Mouse (Mus musculus): ENCODE data around the gene Mllt3. TPM values are rescaled to one million over a fixed set of nuclear protein-coding genes. Genes with fewer than 3 reads are reported as not detected.

The Mllt3 gene
- total and polyA plus RNA-seq, 2 experiments from 2014 or later: 5.1 to 13.5 TPM

DNA sequence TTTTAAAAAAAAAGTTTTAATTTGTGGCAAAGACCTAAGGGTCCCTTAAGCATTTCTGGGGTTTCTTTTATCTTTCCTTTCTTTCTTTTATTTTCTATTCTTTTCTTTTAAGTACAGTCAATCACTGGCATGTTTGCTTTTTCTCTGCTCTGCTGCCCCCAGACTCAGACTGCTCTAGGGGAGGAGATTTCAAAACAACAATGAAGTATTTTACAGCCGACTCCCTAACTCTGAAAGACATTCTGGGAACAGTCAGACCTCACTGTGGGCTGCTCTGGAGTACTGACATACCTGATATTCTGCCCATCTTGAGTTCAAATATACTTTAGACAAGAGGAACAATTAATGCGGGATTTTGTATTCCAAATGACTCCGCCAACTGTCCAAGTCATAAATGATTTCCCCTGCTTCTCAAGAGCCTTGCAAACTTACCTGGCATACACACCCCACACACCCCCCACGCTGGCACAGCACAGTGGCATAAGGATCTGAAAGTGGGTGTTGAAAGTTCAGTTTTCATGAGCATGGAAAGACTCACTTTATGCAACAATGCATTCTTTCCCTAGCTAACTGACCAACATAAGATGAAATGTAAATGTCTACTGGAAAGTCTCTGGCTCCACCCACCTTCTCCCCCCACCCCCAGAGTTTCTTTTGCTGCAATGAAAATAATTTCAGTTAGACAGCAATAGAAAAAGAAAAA, 21.1 kb downstream of the Mllt3 start:
- Histone ChIP-seq H3K27ac (ENCODE audit: low read depth) (no peak overlapping the region), H3K4me1 (ENCODE audit: control insufficient read depth, insufficient read depth) (peaks cover 36% of the 10 kb centered on the region), H3K27me3 (ENCODE audit: control insufficient read depth, insufficient read depth, low read length) (no peaks in the 10 kb centered on the region), H3K4me2 (ENCODE audit: low read depth, low read length) (peak overlapping the region; percentile 32; the same call in 1 of the 2 replicates), H3K36me3 (replicated peaks; ENCODE audit: control insufficient read depth, insufficient read depth, low read length) (no peaks in the 10 kb centered on the region), H3K4me3 (ENCODE audit: low read depth, low read length) (no peak overlapping the region), H3K9me3 (replicated peaks; ENCODE audit: control insufficient read depth, low read length) (no peaks in the 10 kb centered on the region), H3K9ac (replicated peaks; ENCODE audit: low read depth, low read length) (no peak overlapping the region)
- TF ChIP-seq EP300 (IDR thresholded peaks at IDR 0.05; ENCODE audit: low read depth): no peak
- no peak for TF ChIP-seq CTCF (IDR thresholded peaks at IDR 0.05; ENCODE audit: low read depth)
- DNase-seq (ENCODE audit: low spot score) (no peak), ATAC-seq (ENCODE audit: insufficient read depth, low read depth) (no peak)
- WGBS: 58% methylated on average over 4 of the region's 4 CpGs

DNA sequence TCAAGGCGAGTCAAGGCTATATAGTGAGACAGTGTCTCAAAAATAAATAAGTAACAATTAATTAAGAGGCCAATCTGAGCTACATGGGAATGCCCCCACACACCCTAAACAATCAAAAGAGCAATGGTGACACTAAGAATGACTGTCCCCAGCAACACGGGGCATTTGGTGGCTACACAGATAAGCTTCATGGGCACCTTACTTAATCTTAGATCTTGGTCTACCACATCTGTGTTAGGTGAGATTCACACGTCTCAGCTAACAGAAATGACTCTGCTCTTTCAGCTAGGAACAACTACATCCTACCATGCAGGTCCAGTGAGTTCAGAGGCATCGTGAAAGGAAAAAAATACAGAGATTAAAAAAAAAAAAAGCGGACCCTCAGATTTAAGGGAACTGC, 22.7 kb downstream of the Mllt3 start:
- H3K9ac ChIP-seq (replicated peaks; ENCODE audit: low read depth, low read length): no peak overlapping the region
- DNase-seq (ENCODE audit: low spot score) (no peak), ATAC-seq (ENCODE audit: insufficient read depth, low read depth) (no peak)
- H3K27me3 ChIP-seq (ENCODE audit: control insufficient read depth, insufficient read depth, low read length): no peaks in the 10 kb centered on the region
- no peak overlapping the region for H3K4me3 ChIP-seq (ENCODE audit: low read depth, low read length)
- H3K36me3 ChIP-seq (replicated peaks; ENCODE audit: control insufficient read depth, insufficient read depth, low read length): no peaks in the 10 kb centered on the region
- no peak overlapping the region for H3K27ac ChIP-seq (ENCODE audit: low read depth)
- 80% methylated on average over 5 of the region's 5 CpGs for WGBS
- H3K4me2 ChIP-seq (ENCODE audit: low read depth, low read length): no peak overlapping the region
- TF ChIP-seq CTCF (IDR thresholded peaks at IDR 0.05; ENCODE audit: low read depth) (no peak), EP300 (IDR thresholded peaks at IDR 0.05; ENCODE audit: low read depth) (no peak)
- no peaks in the 10 kb centered on the region for H3K9me3 ChIP-seq (replicated peaks; ENCODE audit: control insufficient read depth, low read length)
- peaks cover 30% of the 10 kb centered on the region for H3K4me1 ChIP-seq (ENCODE audit: control insufficient read depth, insufficient read depth)

DNA sequence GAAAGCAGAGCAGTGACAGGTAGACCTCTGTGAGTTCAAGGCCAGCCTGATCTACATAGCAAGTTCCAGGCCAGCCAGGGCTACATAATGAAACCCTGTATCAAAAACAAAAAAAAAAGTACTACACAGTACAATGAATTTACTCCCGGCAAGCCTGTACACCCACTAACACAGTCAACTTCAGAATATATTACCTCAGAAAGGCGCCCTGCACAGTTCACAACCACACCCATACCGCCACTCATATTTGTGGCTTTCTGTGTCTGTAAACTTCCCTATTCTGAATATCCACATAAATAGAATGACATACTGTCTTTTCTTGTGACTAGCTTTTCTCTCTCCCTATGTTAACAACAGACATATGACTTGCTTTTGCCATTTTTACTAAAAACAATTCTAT, 27.4 kb downstream of the Mllt3 start:
- no peaks in the 10 kb centered on the region for H3K27me3 ChIP-seq (ENCODE audit: control insufficient read depth, insufficient read depth, low read length)
- WGBS: 89% methylated on average over 3 of the region's 3 CpGs

DNA sequence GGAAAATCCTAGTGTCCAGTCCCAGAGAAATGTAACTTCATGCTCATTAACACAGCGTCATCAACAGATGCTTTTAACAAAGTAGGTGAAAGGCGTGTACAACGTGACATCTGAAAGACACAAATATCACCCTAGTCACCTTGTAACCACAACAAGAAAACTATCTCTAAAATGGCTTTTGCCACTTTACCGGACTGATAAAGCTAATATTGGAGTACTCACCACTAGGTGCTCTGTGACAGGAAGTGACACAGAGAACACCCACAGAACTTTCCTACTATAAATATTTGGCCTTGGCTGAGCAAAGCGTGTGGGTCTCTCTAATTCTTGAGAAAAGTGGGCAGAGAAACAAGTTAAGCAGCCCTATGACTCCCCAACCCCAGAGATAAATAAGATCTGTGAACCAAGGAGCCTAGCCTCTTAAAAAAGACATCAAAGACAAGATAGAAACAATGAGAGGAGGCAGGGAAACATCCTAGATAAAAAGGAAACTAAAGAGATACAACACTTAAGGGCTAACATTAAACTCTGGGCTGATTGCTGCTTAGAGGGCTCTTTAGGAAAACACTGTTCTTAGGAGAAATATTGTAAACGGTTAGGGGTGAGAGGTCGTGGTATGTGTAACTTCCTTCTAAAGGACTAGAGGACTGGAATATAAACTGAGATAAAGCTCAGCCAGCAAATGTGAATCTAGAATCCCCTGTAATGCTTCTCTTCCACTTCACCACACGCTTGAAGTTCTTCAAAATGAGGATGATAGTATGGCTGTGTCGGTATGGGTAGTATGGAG, 29.8 kb downstream of the Mllt3 start:
- no peaks in the 10 kb centered on the region for H3K27me3 ChIP-seq (ENCODE audit: control insufficient read depth, insufficient read depth, low read length)
- peaks cover 12% of the 10 kb centered on the region; the same call in 1 of the 2 replicates for H3K4me1 ChIP-seq (ENCODE audit: control insufficient read depth, insufficient read depth)
- no peaks in the 10 kb centered on the region for H3K9me3 ChIP-seq (replicated peaks; ENCODE audit: control insufficient read depth, low read length)
- DNase-seq (ENCODE audit: low spot score) (no peak), ATAC-seq (ENCODE audit: insufficient read depth, low read depth) (peak; percentile 57; the same call in 1 of the 2 replicates)
- H3K9ac ChIP-seq (replicated peaks; ENCODE audit: low read depth, low read length): no peak overlapping the region
- TF ChIP-seq EP300 (IDR thresholded peaks at IDR 0.05; ENCODE audit: low read depth) (no peak), CTCF (IDR thresholded peaks at IDR 0.05; ENCODE audit: low read depth) (no peak)
- no peak overlapping the region for H3K4me3 ChIP-seq (ENCODE audit: low read depth, low read length)
- H3K36me3 ChIP-seq (replicated peaks; ENCODE audit: control insufficient read depth, insufficient read depth, low read length): no peaks in the 10 kb centered on the region
- peak overlapping the region; percentile 44 for H3K27ac ChIP-seq (ENCODE audit: low read depth)
- WGBS: 36% methylated on average over 9 of the region's 9 CpGs
- peak overlapping the region; percentile 35; the same call in 1 of the 2 replicates for H3K4me2 ChIP-seq (ENCODE audit: low read depth, low read length)

More for the DNA sequence above, 27.4 kb downstream of the Mllt3 start:
- Histone ChIP-seq H3K4me1 (ENCODE audit: control insufficient read depth, insufficient read depth) (peaks cover 14% of the 10 kb centered on the region; the same call in 1 of the 2 replicates), H3K4me3 (ENCODE audit: low read depth, low read length) (no peak overlapping the region), H3K9me3 (replicated peaks; ENCODE audit: control insufficient read depth, low read length) (no peaks in the 10 kb centered on the region), H3K9ac (replicated peaks; ENCODE audit: low read depth, low read length) (no peak overlapping the region), H3K36me3 (replicated peaks; ENCODE audit: control insufficient read depth, insufficient read depth, low read length) (no peaks in the 10 kb centered on the region), H3K27ac (ENCODE audit: low read depth) (no peak overlapping the region), H3K4me2 (ENCODE audit: low read depth, low read length) (no peak overlapping the region)
- DNase-seq (ENCODE audit: low spot score): no peak
- ATAC-seq (ENCODE audit: insufficient read depth, low read depth): no peak
- TF ChIP-seq EP300 (IDR thresholded peaks at IDR 0.05; ENCODE audit: low read depth) (no peak), CTCF (IDR thresholded peaks at IDR 0.05; ENCODE audit: low read depth) (no peak)

DNA sequence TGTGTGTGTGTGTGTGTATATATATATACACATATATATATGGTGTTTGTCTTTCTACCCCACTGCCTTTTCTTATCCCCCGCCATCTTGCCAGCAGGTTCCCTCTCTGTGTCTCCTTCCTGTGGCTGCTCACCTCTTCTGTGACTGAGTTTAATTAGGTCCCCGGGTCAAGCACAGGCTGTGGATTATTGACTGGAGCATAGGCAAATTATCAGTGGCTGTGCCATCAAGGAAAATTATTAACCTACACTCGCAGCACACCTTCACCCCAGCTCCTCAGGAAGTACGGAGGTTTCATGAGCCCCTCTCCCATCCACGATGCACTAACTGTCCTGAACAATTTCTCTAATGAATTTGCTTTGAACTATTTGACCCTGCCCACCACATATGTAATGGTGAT, 41.5 kb downstream of the Mllt3 start:
- H3K27ac ChIP-seq (ENCODE audit: low read depth): no peak overlapping the region
- no peak overlapping the region for H3K4me3 ChIP-seq (ENCODE audit: low read depth, low read length)
- no peaks in the 10 kb centered on the region for H3K27me3 ChIP-seq (ENCODE audit: control insufficient read depth, insufficient read depth, low read length)
- 92% methylated on average over 5 of the region's 5 CpGs for WGBS
- DNase-seq (ENCODE audit: low spot score) (no peak), ATAC-seq (ENCODE audit: insufficient read depth, low read depth) (no peak)
- no peaks in the 10 kb centered on the region for H3K9me3 ChIP-seq (replicated peaks; ENCODE audit: control insufficient read depth, low read length)
- H3K4me2 ChIP-seq (ENCODE audit: low read depth, low read length): no peak overlapping the region
- peaks cover 5% of the 10 kb centered on the region for H3K4me1 ChIP-seq (ENCODE audit: control insufficient read depth, insufficient read depth)
- H3K36me3 ChIP-seq (replicated peaks; ENCODE audit: control insufficient read depth, insufficient read depth, low read length): no peaks in the 10 kb centered on the region
- H3K9ac ChIP-seq (replicated peaks; ENCODE audit: low read depth, low read length): no peak overlapping the region
- no peak for TF ChIP-seq EP300 (IDR thresholded peaks at IDR 0.05; ENCODE audit: low read depth)
- TF ChIP-seq CTCF (IDR thresholded peaks at IDR 0.05; ENCODE audit: low read depth): no peak

Measured in heart, postnatal 0 days (tissue).